Mouse (Mus musculus) ovary, postnatal 14 days (tissue): ENCODE data around the gene Dsp.

Source experiments
- DNase-seq: peaks from one replicate; pipeline ENCODE4 v3.0.0; 2022; ENCODE audit warnings: low spot score

Dsp gene

DNA sequence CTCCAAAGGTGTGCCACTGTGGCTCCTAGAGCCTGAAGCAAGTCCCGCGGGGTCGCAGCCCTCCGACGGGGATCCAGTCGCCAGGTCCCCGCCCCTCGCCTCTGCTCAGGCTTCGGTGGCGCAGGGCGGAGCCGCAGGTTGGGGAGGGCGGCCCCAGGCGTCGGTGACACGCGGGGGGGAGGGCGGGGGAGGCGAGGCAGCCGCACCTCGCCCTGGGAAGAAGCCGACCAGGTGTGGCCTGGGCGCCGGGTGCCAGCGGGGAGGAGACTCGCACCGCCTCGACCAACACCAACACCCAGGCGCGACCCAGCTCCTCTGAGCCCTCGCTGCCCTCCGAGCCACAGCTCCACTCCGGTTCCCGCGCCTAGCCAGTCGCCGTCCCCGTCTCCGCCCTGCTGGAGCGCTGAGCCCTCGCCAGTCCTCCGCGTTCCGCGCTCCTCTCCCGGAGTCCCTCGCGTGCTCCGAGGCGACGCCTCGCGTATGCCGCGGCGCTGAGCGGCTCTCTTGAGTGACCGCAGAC, at the start of gene Dsp:
Gene Dsp (plus strand): TSS at position 226 of the 520 bp plus-strand sequence.
- DNase-seq = peak; percentile 40

DNA sequence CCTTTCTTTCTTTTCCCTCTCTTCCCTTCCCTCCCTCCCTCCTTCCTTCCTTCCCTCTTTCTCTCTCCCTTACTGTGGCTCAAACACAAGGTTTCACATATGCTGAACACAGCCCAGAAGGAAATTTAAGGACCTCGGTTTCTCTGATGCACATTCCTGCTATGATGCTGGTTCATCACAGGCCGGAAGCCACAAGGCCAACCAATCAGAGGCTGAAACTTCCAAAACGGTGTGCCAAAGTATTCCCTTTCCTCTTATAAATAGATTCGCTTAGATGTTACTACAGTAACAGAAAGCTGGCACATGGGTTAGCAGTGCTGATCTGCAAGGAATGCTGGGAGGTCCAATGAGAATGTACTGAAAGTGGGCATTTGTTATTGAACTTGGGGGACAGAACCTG, 47.7 kb upstream of the Dsp start:
- no peak for DNase-seq

DNA sequence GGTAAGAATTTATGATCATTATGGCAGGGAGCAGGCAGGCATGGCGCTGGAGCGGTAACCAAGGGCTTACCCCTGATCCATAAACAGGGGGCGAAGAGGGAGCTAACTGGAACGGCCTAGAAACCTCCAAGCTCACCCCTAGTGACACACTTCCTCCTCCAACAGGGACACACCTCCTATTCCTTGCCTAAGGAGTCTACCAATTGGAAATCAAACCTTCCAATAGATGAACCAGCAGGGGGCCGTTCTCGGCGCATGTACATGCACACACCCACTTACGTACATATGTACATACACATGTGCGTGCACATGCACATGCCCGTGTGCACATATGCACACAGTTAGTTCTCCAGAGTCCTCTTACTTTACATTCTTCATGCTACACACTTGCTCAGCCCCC, 46.6 kb upstream of the Dsp start:
- DNase-seq = no peak

DNA sequence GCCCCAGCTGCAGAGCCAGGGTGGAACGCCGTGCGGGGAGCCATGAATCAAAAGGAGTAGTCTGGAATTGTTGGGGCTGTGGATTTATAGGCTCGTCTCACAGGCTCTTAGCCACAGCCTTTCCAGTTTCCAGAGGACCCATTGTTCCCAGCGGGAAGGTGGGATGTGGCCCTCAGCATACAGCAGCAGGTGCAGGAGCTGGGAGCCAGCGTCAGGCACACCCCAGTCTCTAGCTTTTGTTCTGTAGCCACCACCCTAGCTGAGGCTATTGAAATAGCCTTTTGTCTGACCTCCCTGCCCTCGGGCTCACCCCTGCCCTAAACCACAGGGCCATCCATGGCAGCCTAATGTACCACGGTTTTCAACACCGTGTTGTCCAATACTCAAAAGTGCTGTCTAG, 42.0 kb upstream of the Dsp start:
- no peak for DNase-seq

DNA sequence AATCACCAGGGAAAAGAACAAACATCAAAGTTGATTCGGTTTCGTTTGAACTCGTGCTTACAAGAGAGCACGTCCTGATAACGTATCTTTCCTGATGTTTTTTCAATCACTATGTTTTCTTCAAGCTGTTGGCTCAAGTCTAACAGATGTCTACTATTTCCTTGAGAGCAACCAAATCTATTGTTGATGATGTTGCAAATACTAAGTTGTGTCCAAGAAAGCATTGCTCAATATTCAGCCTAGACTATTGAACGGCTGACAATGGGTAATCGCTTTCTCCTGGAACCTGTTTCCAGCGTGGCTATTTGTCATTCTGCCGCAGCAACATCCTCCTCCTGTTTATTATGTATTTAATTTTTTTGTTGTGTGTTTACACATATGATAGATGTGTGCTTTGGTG, 28.8 kb upstream of the Dsp start:
- no peak for DNase-seq

DNA sequence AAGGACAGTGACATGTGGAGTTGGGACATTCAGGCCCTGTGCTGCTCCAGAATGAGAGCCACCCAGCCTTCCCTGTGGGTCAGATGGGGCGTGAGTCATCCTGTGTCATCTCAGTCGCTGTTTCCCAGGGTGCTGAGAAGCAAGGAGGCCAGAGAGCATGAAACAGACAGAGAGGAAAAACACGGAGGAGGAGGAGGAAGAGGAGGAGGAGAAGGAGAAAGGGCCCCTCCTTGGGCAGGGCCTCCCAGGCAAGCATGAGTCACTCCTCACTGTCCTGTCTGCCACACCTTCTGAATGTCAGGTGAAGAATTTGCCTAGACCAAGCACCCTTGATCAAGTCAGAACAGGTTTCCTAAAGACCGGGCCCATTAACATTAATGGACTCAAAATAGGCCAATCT, 27.4 kb upstream of the Dsp start:
- no peak for DNase-seq

DNA sequence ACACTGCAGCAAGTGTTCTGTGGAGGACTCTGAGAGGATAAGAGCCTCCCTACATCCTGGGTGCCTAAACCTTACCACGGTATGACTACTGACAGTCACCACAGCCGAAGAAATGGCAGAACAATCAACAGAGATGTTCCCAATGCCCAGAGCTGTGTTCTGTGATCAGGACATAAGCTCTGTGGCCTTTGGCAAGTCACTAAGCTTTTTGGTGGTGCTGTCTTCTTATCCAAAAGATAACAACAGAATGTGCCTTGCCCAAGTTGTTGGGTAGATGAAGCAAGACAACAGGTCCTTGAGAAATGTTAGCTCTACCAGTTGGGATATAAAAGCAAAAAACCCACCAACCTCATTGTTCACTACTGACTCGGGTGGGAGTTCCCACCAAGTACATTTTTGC, 23.4 kb upstream of the Dsp start:
- DNase-seq = no peak

DNA sequence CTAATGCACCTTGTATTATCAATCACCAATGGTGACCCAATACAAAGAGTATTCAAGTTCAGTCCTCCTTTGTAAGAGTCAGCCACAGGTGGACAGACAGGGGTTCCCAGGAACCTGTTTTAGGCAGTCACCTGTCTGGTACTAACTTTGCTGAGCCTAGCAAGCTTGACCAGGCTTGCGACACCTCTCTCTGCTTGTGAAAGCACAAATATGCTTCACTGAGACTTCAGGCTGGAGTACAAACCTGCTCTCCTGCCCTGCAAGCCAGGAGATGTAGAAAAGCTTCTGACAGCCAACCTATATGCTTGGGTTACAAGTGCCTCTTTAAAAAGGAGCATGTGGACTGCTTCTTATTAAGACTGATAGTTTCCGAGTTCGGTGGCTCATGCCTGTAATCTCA, 22.8 kb upstream of the Dsp start:
- DNase-seq = no peak

DNA sequence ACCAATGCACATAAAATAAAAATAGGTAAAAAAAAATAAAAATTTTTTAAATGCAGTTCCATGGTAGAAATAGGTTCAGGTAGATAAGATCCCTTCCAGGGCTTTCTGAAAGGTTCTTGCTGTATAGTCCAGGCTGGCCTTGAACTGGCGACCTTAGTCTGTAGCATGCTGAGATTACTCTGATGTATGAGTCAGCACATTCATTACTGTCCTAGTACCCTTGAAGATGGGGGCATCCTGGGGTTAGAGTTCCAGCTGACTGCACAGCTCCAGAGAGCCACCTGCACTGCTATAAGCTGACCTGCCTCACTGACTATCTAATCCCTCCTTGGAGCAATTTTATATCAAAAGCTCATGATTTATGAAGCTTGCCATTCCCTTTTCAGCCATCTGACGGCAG, 21.6 kb upstream of the Dsp start:
- DNase-seq = no peak

DNA sequence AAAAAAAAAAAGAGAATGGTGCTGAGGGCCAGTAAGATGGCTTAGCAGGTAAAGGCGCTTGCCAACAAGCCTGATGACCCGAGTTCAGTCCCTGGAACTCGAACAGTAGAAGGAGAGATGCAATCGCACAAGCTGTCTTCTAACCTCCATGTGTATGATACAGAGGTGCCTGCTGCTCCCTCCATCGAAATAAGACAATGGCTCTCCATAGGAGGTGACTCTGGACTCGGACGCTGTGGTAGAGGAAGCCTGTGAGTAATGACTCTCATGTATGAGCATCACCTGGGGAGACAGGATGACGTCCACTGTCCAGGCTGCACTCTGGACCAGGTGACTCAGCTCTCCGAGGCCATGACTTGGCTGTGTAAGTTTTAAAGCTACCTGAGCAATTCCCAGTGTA, 21.0 kb upstream of the Dsp start:
- DNase-seq = no peak

DNA sequence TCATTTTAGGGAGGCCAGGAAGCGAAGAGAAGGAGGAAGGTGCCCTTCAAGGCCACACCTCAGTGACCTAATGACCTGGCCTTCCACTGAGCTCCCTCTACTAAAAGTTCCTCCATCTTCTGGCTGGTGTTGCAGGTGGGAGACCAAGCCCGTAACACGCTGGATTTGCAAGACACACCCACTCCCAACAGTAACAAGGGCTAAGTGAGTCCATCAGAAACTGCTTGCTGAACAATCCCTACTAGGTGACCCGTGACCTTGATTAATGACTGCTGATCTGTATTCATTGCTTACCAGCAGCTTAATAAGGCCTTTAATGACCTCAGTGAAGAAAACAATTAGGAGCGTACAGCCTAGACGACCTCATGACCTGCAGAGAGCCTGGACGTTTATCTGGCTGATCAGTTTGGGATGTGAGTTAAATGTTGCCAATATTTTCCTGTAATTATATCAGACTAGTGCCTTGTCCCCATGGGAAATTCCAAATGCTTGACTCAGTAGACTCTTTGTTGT, 18.0 kb upstream of the Dsp start:
- no peak for DNase-seq

DNA sequence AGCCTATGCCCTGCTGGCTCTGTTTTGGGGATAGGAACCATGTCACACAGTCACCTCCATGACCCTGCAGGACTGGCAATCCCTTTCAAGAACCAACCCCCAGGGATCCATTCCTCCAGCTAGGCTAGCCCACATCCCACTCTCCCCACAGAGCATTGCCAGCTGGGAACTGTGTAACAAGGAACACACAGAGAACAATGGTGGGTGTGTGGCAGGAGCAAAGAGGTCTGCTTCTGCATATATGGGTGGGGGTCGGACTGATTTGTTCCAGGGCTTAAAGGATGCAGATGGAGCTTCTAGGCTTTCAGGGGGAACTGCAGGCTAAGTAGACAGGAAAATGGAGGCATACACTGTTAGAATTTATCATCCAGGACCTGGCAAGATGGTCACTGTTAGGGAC, 10.6 kb upstream of the Dsp start:
- no peak for DNase-seq

DNA sequence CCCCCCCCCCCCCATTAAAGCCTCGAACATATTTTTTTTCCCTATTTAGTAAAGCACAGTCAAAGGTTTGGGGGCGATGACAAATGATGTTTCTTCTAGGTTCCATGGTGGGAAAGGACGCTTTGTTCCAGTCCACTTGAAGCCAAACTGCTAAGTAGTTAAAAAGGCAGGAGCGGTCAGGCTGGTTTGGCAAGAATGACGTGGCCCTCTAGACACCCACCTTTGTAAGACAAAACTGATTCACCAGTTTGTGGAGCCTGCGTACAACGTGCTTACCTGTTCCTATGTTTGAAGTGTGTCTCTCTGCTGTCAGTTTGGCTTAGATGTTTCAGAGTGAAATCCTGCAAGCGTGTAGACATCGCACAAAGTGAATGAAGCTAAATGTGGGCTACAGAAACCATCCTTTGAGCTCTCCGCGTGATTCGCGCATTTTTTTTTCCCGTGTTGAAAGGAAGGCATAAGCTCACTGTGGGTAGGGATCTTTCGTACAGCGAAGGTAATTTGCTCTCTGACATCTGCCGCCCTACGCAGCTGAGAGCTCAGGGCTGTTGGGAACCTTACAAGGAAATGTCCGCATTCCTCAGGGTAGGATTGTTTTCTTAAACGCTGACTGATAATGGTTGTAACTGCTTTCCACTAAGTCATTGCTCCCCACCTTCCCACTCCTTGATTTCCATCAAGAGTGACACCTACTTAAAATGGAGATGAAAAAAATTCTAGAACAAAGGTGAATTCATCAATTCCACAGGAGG, 6.0 kb upstream of the Dsp start:
- DNase-seq = no peak

DNA sequence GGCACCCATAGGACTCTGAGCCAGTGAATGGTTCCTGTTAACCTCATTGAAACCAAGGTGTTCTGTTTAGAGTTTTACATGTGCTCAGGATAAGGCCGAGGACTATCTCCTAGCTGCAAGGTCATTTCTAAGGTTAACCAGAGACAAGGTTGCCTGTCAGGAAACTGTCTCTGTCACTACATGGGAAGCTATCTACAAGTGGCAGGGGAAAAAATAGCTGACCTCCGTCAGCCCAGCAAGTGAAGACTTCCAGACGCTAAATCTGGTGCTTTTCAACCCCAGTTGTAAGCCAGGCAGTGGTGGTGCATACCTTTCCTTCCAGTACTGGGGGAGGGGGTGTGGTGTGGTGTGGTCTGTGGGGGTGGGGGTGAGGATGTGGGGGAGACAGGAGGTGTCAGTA, 2.7 kb upstream of the Dsp start:
- DNase-seq = no peak

DNA sequence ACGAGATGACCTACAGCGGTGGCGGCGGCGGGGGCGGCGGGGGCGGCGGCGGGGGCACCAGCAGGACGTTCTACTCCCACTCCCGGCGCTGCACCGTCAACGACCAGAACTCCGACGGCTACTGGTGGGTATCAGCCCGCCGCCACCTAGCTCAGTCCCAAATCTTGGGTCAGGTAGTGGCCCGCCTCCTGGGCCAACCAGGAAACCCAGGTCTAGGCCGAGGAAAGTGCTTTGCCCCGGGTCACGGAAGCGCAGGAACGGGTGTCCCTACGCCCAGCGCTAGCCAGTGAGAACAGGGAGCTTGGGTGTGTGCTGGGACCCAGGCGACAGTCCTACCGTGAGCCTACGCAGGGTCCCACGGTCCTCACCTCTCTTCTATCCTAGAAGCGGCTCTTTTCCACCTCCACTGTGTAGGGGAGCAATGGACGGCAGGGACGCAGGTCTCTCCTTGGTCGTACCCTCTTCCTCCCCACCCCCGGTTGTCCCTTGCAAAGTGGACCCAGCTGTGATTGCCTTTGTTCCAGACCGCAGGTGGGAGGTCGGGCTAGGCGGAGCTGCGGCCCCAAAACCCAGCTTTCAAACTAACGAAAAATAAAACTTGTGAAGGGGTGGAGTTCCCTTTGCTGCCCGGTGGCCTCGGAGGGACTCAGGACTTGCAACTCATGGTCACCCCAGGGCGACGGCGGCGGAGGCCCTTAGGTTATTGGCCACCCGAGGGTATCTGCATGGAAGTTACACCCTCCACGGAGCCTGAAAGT, 756 bp downstream of the Dsp start:
- DNase-seq = peak; percentile 6

DNA sequence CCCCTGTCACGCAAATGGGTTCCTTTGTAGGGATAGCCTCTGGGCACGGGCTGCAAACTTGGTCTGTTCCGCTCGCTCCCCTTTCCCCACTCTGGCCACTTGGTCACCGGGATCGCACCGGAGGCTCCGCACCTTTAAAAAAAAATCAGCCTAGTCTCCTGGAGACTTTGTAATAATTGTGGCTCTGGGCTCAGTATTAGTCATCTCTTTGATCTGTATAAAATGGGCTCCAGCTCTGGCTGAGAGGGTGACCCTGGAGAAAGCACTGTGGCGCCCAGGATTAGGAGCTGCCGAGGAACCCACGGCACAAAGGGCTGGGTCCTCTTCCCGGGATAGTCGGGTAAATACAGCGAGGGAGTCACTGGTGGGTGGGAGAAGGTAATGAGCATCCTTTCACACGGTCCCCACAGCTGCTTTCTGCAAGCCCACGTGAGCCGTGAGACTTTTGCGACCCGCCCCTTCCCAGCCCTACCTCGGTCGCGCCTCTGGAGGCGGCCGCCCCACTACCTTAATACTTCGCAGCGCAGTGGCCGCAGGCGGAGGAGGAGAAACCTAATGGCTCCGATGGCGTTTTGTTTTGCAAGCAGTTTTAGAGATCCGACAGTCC, 1.4 kb downstream of the Dsp start:
- peak; percentile 9 for DNase-seq

DNA sequence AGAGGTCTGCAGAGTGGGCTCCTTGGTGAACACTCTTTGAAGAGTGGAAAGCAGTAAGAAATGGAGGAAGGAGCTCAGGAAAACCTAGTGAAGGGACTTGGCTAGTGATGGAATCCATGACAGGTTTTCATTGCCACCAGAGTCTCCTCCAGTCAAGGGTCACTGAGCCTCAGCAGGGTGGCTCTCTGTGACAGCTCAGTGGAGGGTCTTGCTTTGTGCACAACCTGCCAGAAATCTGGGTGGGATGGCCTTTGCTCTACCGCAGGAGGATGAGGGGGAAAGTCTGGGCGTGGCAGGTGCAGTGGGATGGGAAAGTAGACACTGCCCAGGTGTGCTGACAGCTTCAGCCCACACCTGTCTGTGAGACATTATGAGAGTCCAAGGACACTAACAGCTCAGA, 4.4 kb downstream of the Dsp start:
- no peak for DNase-seq

DNA sequence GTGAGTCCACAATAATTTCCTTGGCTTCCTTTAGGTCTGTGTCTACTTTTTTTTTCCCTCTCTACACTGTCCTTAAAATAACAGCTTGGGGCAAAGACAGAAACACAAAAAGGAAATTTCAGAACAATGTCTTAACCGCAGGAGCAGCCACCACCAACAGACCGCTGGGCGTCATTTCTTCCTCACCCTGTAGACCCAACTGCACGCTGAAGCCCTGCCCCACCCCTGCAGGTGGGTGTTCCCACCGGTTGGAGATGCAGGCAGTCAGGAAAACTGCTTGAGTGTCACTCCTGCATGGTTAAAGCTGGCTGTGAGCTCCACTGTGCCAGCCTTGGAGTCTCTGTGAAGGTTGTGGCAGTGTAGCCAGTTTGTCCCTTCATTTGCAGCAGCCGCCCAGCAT, 6.5 kb downstream of the Dsp start:
- DNase-seq = no peak

DNA sequence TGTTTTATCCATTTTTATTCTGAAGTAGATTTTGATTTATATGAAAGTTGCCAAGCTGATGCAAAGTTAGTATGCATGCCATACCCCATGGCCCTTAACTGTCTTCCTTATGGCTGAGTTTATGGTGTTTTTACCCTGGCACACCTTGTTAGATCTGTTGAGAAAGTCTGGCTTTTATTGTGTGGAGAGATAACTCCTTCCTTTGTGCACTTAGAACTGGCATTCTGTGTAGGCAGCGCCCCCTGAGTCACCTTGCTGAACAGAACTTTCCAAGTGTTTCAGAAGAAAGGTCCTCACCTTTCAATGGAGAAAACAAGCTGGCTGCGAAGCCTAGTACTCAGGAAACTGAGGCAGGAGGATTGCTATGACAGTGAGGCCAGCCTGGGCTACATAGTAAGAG, 10.9 kb downstream of the Dsp start:
- DNase-seq = no peak

DNA sequence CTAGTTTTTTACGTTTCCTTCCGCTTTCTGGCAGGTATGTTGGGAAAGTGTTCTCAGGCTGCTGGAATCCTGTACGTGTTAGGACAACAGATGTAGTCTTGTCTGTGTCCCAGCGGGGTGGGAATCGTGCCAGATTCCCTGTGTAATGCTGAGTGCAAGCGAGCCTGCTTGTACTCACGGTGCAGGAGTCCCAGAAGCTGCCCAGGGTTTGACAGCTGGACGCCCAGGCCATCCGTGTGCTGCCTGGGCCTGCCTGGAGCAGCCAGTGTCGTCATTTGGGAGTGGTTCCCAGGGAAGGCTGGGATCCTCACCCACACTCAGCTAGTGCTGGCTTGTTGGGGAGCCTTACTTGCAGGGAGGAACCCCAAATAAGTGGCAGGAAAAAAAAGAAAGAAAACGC, 11.6 kb downstream of the Dsp start:
- DNase-seq = peak; percentile 13

DNA sequence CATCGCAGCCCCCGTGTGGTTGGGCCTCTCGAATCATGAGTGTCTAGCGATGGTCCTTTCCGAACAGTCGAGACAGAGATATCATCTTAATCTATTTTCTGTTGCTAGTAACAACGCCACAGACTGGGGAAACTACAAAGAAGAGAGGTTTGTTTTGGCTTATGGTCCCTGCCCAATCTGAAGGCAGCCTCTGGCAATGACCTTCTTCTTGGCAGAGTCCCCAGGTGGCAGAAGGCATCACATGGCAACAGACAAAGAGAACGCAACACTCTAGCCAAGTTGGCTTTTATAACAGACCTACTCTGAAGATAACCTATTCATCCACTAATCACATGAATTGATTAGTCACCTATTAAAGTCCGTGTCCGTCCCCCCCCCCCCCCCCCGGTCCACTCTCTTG, 13.8 kb downstream of the Dsp start:
- no peak for DNase-seq

DNA sequence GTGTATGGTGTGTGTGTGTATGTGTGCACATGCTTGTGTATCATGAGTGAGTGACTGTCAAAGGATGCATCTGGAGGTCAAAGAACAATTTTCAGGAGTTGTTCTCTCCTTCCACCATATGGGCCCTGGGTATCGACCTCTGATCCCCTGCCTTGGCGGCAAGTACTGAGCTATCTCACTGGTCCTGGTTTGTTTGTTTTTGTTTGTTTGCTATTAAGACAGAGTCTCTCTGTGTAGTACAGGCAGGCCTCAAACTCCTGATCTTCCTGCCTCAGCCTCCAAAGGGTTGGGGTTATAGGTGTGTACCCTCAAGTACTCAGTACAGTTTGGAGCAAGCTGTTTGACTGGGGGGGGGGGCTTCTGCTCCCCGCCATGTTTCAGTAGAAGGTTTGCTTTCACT, 16.0 kb downstream of the Dsp start:
- no peak for DNase-seq

DNA sequence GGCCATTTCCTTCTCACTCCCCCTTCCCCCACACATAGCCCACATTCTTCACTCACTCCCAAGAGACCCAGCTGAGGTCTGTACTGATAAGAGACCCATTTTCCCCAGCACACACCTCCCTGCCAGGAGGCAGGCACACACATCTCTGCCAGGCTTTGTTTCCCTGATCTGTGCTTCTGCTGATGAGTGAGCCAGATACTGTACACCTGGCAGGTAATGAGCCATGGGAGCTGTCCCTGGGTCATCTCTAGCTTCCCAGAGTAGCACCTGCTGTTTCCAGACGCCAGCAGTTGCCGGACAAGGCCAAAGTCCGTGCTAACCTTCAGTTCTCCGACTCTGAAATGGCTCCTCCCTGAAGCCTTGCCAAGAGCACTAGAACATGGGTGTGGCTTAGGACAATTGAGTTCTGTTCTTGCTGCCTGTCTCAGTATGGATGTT, 19.6 kb downstream of the Dsp start:
- DNase-seq = peak; percentile 9
